Mouse (Mus musculus): ENCODE data around the gene Zc3h7b. TPM values are rescaled to one million over a fixed set of nuclear protein-coding genes. Genes with fewer than 3 reads are reported as not detected.

The Zc3h7b gene
- polyA plus RNA-seq, 1 experiment from 2014 or later, result 49.9 TPM

DNA sequence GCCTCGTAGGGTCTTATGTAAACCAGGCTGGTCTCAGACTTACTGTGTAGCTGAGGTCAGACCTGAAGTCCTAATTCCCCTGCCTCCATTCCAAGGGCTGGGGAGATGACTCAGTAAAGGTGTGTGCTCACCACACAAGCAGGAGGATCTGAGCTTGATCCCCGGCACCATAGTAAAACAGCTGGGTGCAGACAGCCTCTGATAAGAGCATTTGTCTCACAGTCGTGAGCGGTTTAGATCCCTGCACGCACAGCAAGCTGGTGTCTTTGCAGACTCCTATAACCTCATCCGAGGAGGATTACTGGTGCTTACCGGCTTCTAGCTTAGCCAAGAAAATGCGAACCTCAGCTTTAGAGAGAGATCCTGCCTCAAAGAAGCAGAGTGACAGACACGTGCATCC is 8.8 kb downstream of the Zc3h7b start:
- no peaks in the 10 kb centered on the region for H3K4me1 ChIP-seq (ENCODE audit: control insufficient read depth, insufficient read depth, low read length)
- H3K27me3 ChIP-seq (replicated peaks; ENCODE audit: control insufficient read depth, insufficient read depth, low read length), result no peaks in the 10 kb centered on the region
- H3K36me3 ChIP-seq (ENCODE audit: control insufficient read depth, insufficient read depth, low read length), result peaks cover 12% of the 10 kb centered on the region; the same call in 1 of the 2 replicates
- no peaks in the 10 kb centered on the region for H3K9me3 ChIP-seq (replicated peaks; ENCODE audit: control insufficient read depth, low read length)
- H3K27ac ChIP-seq (ENCODE audit: low read depth, low read length), result no peak overlapping the region
- DNase-seq (ENCODE audit: low spot score) (no peak), ATAC-seq (no peak)
- H3K9ac ChIP-seq (ENCODE audit: low read length), result no peak overlapping the region
- WGBS, result 96% methylated on average over 9 of the region's 9 CpGs
- no peak overlapping the region for H3K4me2 ChIP-seq (ENCODE audit: low read length)
- no peak overlapping the region for H3K4me3 ChIP-seq (ENCODE audit: low read depth, low read length)

DNA sequence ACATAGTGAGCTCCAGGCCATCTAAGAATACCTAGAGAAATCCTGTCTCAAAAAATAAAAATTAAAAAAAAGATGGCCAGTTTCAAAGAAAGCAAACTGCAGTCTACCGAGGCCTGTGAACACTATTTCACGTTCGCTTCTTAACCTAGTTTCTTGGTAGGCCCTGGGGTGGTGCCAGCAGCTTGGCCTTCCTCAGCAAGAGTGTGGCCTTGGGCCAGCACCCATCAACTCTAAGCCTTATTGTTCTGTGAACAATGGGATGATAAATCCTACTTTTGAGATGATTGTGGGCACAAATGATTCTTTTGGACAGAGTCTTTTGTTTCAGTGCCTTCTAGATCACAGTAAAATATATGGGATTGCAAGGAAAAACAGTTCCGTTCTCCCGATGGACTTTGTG is 13.8 kb downstream of the Zc3h7b start:
- Histone ChIP-seq H3K36me3 (ENCODE audit: control insufficient read depth, insufficient read depth, low read length) (peaks cover 10% of the 10 kb centered on the region; the same call in 1 of the 2 replicates), H3K27me3 (replicated peaks; ENCODE audit: control insufficient read depth, insufficient read depth, low read length) (no peaks in the 10 kb centered on the region), H3K4me1 (ENCODE audit: control insufficient read depth, insufficient read depth, low read length) (no peaks in the 10 kb centered on the region), H3K9me3 (replicated peaks; ENCODE audit: control insufficient read depth, low read length) (no peaks in the 10 kb centered on the region), H3K4me2 (ENCODE audit: low read length) (no peak overlapping the region), H3K27ac (ENCODE audit: low read depth, low read length) (no peak overlapping the region), H3K9ac (ENCODE audit: low read length) (no peak overlapping the region), H3K4me3 (ENCODE audit: low read depth, low read length) (no peak overlapping the region)
- ATAC-seq, result no peak
- 84% methylated on average over 5 of the region's 5 CpGs for WGBS
- DNase-seq (ENCODE audit: low spot score), result no peak

DNA sequence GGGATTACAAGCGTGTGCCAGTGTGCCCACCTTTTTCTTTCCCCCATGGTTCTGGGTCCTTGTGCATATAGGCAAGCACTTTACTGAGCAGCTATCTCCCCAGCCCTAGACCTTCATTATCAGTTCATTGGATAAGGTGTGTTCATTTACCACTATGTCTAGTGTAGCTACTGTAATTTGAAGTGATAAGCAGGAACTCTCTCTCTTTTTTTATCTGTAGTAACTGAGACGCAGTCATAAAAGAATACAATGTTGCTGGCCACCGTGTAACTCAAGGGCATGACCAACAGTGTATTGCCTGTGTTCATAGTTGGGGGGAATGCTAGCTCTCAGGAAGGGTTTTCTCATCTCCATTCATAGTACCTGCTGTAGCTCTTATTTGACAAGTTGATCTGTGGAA is 14.7 kb downstream of the Zc3h7b start:
- DNase-seq (ENCODE audit: low spot score), result no peak
- Histone ChIP-seq H3K4me1 (ENCODE audit: control insufficient read depth, insufficient read depth, low read length) (no peaks in the 10 kb centered on the region), H3K4me3 (ENCODE audit: low read depth, low read length) (no peak overlapping the region), H3K4me2 (ENCODE audit: low read length) (no peak overlapping the region), H3K27ac (ENCODE audit: low read depth, low read length) (no peak overlapping the region), H3K36me3 (ENCODE audit: control insufficient read depth, insufficient read depth, low read length) (peaks cover 10% of the 10 kb centered on the region; the same call in 1 of the 2 replicates), H3K9me3 (replicated peaks; ENCODE audit: control insufficient read depth, low read length) (no peaks in the 10 kb centered on the region), H3K27me3 (replicated peaks; ENCODE audit: control insufficient read depth, insufficient read depth, low read length) (no peaks in the 10 kb centered on the region), H3K9ac (ENCODE audit: low read length) (no peak overlapping the region)
- no peak for ATAC-seq
- WGBS, result over 99% methylated on average over 3 of the region's 3 CpGs

DNA sequence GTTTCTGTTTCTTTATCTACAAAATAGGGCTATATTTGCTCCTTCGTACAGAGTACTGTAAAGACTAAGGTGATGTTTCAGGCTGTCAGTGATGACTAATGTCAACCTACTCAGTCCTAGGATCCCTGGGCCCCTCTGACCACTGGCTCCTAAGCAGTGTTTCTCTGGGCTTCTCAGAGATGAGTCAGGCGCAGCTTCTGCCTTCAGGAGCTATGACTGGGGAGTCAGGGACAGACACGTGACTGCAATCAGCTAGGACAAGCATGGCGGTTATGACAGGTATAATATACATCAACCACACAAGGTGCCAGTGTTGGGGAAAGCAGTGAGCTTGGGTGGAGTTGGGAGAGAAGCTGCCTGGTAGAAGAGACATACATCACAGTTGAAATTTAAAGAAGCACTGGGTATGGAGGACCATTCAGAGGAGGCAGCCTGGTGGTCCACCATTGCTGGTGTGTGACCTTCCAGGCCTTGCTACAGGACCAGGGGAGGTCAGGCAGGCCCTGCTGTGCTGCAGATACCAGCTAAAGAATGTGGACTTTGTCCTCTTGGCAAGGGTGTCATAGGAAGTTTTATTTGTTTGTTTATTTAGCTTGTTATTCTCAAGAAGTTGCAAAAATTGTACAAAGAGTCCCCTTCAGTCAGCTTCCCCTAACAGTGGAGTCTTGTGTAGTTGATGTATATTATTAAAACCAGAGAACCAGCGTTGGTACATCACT is 15.7 kb downstream of the Zc3h7b start:
- ATAC-seq (no peak), DNase-seq (ENCODE audit: low spot score) (no peak)
- no peaks in the 10 kb centered on the region for H3K9me3 ChIP-seq (replicated peaks; ENCODE audit: control insufficient read depth, low read length)
- no peak overlapping the region for H3K27ac ChIP-seq (ENCODE audit: low read depth, low read length)
- H3K9ac ChIP-seq (ENCODE audit: low read length), result no peak overlapping the region
- H3K36me3 ChIP-seq (ENCODE audit: control insufficient read depth, insufficient read depth, low read length), result peaks cover 3% of the 10 kb centered on the region; the same call in 1 of the 2 replicates
- H3K4me3 ChIP-seq (ENCODE audit: low read depth, low read length), result no peak overlapping the region
- H3K27me3 ChIP-seq (replicated peaks; ENCODE audit: control insufficient read depth, insufficient read depth, low read length), result no peaks in the 10 kb centered on the region
- no peak overlapping the region for H3K4me2 ChIP-seq (ENCODE audit: low read length)
- WGBS, result 96% methylated on average over 5 of the region's 5 CpGs
- H3K4me1 ChIP-seq (ENCODE audit: control insufficient read depth, insufficient read depth, low read length), result no peaks in the 10 kb centered on the region

DNA sequence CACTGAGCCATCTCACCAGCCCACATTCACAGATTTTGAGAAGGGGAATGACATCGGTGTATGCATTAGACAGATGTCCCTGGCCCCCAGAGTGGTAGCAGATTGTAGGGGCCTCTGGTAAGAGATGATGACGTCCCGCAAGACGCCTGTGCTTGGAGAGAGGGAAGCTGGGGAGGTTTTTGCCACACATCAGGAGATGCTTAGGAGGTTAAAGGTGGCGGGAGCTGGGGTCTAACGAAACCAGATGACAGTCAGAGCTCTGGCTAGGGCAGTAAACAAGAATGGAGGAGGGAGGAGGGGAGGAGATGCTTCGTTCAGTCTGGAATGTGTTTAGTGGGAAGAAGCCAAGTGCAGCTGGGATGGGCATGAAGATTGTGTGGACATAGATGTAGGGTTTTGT is 16.5 kb downstream of the Zc3h7b start:
- 0 out of 2 replicates have a peak, but pooled peaks cover 2% of the 10 kb centered on the region for H3K36me3 ChIP-seq (ENCODE audit: control insufficient read depth, insufficient read depth, low read length)
- H3K9me3 ChIP-seq (replicated peaks; ENCODE audit: control insufficient read depth, low read length), result no peaks in the 10 kb centered on the region
- no peak overlapping the region for H3K9ac ChIP-seq (ENCODE audit: low read length)
- H3K27me3 ChIP-seq (replicated peaks; ENCODE audit: control insufficient read depth, insufficient read depth, low read length), result no peaks in the 10 kb centered on the region
- ATAC-seq (no peak), DNase-seq (ENCODE audit: low spot score) (no peak)
- H3K4me1 ChIP-seq (ENCODE audit: control insufficient read depth, insufficient read depth, low read length), result no peaks in the 10 kb centered on the region
- no peak overlapping the region for H3K4me2 ChIP-seq (ENCODE audit: low read length)
- H3K27ac ChIP-seq (ENCODE audit: low read depth, low read length), result no peak overlapping the region
- H3K4me3 ChIP-seq (ENCODE audit: low read depth, low read length), result no peak overlapping the region
- WGBS, result 92% methylated on average over 7 of the region's 7 CpGs

DNA sequence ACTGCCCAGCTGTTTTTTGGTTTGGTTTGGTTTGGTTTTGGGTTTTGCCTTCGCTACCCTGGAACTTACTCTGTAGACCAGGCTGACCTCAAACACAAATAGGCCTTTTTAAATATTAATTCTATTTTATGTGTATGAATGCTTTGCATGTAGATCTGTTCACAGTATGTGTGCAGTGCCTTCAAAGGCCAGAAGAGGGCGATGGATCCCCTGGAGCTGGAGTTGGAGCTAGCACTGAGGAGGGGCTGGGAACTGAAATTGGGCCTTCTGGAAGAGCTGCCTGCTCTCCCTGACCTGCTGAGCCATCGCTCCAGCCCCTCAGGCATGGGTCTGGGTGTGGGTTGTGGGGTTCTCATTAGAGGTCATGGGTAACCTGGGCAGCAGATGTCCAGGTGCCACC is 17.1 kb downstream of the Zc3h7b start:
- 89% methylated on average over 3 of the region's 3 CpGs for WGBS
- Histone ChIP-seq H3K36me3 (ENCODE audit: control insufficient read depth, insufficient read depth, low read length) (0 out of 2 replicates have a peak, but pooled peaks cover 2% of the 10 kb centered on the region), H3K4me1 (ENCODE audit: control insufficient read depth, insufficient read depth, low read length) (no peaks in the 10 kb centered on the region), H3K27me3 (replicated peaks; ENCODE audit: control insufficient read depth, insufficient read depth, low read length) (no peaks in the 10 kb centered on the region), H3K9ac (ENCODE audit: low read length) (no peak overlapping the region), H3K4me2 (ENCODE audit: low read length) (no peak overlapping the region), H3K9me3 (replicated peaks; ENCODE audit: control insufficient read depth, low read length) (no peaks in the 10 kb centered on the region), H3K27ac (ENCODE audit: low read depth, low read length) (no peak overlapping the region), H3K4me3 (ENCODE audit: low read depth, low read length) (no peak overlapping the region)
- ATAC-seq, result no peak
- no peak for DNase-seq (ENCODE audit: low spot score)

DNA sequence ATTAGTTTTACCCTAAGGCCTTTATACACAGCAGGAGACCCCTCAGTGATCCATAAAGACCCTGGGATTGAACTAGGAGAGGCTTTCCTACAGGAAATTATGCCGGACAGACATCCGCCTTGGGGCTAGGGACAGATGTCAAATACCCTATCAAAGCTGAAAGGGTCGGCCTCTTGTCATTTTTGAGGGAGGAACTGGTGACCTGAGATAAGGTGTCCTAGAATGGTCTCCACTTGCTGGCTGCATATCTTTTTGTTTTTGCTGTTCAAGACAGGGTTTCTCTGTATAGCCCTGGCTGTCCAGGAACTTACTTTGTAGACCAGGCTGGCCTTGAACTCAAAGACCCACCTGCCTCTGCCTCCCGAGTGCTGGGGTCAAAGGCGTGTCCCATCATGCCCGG is 19.7 kb downstream of the Zc3h7b start:
- WGBS, result 88% methylated on average over 6 of the region's 6 CpGs
- Histone ChIP-seq H3K9me3 (replicated peaks; ENCODE audit: control insufficient read depth, low read length) (no peaks in the 10 kb centered on the region), H3K36me3 (ENCODE audit: control insufficient read depth, insufficient read depth, low read length) (peaks cover 21% of the 10 kb centered on the region), H3K4me1 (ENCODE audit: control insufficient read depth, insufficient read depth, low read length) (no peaks in the 10 kb centered on the region), H3K4me3 (ENCODE audit: low read depth, low read length) (no peak overlapping the region), H3K27me3 (replicated peaks; ENCODE audit: control insufficient read depth, insufficient read depth, low read length) (no peaks in the 10 kb centered on the region), H3K4me2 (ENCODE audit: low read length) (no peak overlapping the region), H3K27ac (ENCODE audit: low read depth, low read length) (no peak overlapping the region), H3K9ac (ENCODE audit: low read length) (no peak overlapping the region)
- ATAC-seq (no peak), DNase-seq (ENCODE audit: low spot score) (no peak)

DNA sequence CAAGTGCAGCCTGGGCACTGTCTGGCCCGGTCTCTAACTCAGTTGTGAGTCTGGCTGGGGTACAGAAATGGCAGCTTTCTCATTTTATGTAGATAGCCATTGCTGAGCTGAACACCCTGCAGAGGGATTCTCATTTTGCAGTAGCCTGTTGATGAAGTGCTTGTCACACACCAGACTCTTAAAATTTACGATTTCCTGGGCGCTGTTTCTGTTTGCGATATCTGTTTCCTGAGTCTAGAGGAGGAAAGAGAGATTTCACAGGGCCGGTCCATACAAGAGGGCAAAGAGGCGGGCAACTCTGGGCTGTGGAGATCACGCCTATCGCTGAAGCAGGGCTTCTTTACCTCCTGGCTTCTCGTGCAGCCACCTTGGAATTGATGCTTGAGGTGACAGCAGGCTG is 20.8 kb downstream of the Zc3h7b start:
- 89% methylated on average over 9 of the region's 9 CpGs for WGBS
- no peak overlapping the region for H3K9ac ChIP-seq (ENCODE audit: low read length)
- DNase-seq (ENCODE audit: low spot score) (no peak), ATAC-seq (no peak)
- H3K4me2 ChIP-seq (ENCODE audit: low read length), result no peak overlapping the region
- H3K27ac ChIP-seq (ENCODE audit: low read depth, low read length), result no peak overlapping the region
- H3K4me3 ChIP-seq (ENCODE audit: low read depth, low read length), result no peak overlapping the region
- H3K9me3 ChIP-seq (replicated peaks; ENCODE audit: control insufficient read depth, low read length), result no peaks in the 10 kb centered on the region
- H3K36me3 ChIP-seq (ENCODE audit: control insufficient read depth, insufficient read depth, low read length), result peaks cover 27% of the 10 kb centered on the region
- no peaks in the 10 kb centered on the region for H3K27me3 ChIP-seq (replicated peaks; ENCODE audit: control insufficient read depth, insufficient read depth, low read length)
- H3K4me1 ChIP-seq (ENCODE audit: control insufficient read depth, insufficient read depth, low read length), result no peaks in the 10 kb centered on the region

DNA sequence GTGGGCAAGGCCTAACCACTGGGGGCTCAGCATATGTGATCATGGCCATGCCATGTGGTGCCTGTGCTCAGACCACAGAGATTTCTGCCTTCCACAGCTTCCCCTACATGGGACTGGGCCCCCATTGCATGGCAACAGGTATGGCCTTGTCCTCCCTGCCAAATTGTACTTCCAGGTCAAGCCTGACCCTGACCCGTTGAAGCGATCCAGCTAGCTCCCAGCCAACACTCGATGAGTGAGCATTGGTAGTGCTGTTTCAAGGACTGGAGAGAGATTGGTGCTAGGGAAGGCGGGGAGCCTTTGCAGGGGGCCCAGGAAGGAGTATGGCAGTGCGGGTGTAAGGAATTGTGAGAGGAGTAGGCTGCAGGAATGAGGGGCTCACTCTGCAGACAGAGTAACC is 21.6 kb downstream of the Zc3h7b start:
- no peaks in the 10 kb centered on the region for H3K4me1 ChIP-seq (ENCODE audit: control insufficient read depth, insufficient read depth, low read length)
- no peak overlapping the region for H3K4me3 ChIP-seq (ENCODE audit: low read depth, low read length)
- H3K36me3 ChIP-seq (ENCODE audit: control insufficient read depth, insufficient read depth, low read length), result peaks cover 27% of the 10 kb centered on the region
- H3K4me2 ChIP-seq (ENCODE audit: low read length), result no peak overlapping the region
- no peak overlapping the region for H3K9ac ChIP-seq (ENCODE audit: low read length)
- H3K9me3 ChIP-seq (replicated peaks; ENCODE audit: control insufficient read depth, low read length), result no peaks in the 10 kb centered on the region
- DNase-seq (ENCODE audit: low spot score) (no peak), ATAC-seq (no peak)
- H3K27me3 ChIP-seq (replicated peaks; ENCODE audit: control insufficient read depth, insufficient read depth, low read length), result no peaks in the 10 kb centered on the region
- no peak overlapping the region for H3K27ac ChIP-seq (ENCODE audit: low read depth, low read length)
- 86% methylated on average over 5 of the region's 5 CpGs for WGBS
